Mouse (Mus musculus) CH12.LX (cell line): ENCODE results near the gene RPS10-NUDT3.

Experiments
- BHLHE40 ChIP-seq: IDR thresholded peaks from 2 replicates; pipeline ENCODE4 v1.6.1; 2011; ENCODE audit warnings: mild to moderate bottlenecking, low read depth, low read length, improper control_type of control experiment
- MAX ChIP-seq: IDR thresholded peaks from 2 replicates; pipeline ENCODE4 v1.6.1; 2011; ENCODE audit warnings: low read length, improper control_type of control experiment

- no peak for TF ChIP-seq MAX
- TF ChIP-seq BHLHE40: no peak
Observed at GRCm38 (mm10) chr17:27628376-27628775, 6.6 kb downstream of the RPS10-NUDT3 start.
